Mouse (Mus musculus) forebrain, postnatal 0 days (tissue): ENCODE data around the gene Taf5. TPM values are rescaled to one million over a fixed set of nuclear protein-coding genes. Genes with fewer than 3 reads are reported as not detected.

ENCODE experiments used
- ATAC-seq: fragments of 200-750 bp; cut with Nextera tagmentation; 2 replicates; pipeline ENCODE4 v1.8.0; 2017; ENCODE audit warnings: mild to moderate bottlenecking, moderate library complexity
- DNase-seq: peaks from one replicate; pipeline ENCODE4 v3.0.0-alpha.2; 2015
- H3K27ac ChIP-seq: fragments of 300-500 bp; sonication (generic); 2 replicates; pipeline ENCODE4 v1.5.1; 2014; ENCODE audit warnings: low read depth, mild to moderate bottlenecking, antibody characterized with exemption, low read length, moderate library complexity, mixed read lengths
- H3K27me3 ChIP-seq: fragments of 300-500 bp; sonication (generic); 2 replicates; pipeline ENCODE4 v1.6.1; 2014; ENCODE audit warnings: mild to moderate bottlenecking, low read length, mixed read lengths; ENCODE audit not compliant: insufficient read depth
- H3K36me3 ChIP-seq: fragments of 300-500 bp; sonication (generic); 2 replicates; pipeline ENCODE4 v1.6.1; 2014; ENCODE audit warnings: mild to moderate bottlenecking, moderate library complexity; ENCODE audit not compliant: insufficient read depth
- H3K4me1 ChIP-seq: fragments of 300-500 bp; sonication (generic); 2 replicates; pipeline ENCODE4 v1.6.1; 2014; ENCODE audit warnings: antibody characterized with exemption; ENCODE audit not compliant: insufficient read depth
- H3K4me2 ChIP-seq: fragments of 300-500 bp; sonication (generic); 2 replicates; pipeline ENCODE4 v1.6.1; 2014; ENCODE audit warnings: low read depth, mild to moderate bottlenecking, moderate library complexity
- H3K4me3 ChIP-seq: fragments of 300-500 bp; sonication (generic); 2 replicates; pipeline ENCODE4 v1.5.1; 2014; ENCODE audit warnings: low read depth, low read length, mixed read lengths
- H3K9ac ChIP-seq: fragments of 300-500 bp; sonication (generic); 2 replicates; pipeline ENCODE4 v1.6.1; 2014; ENCODE audit warnings: mild to moderate bottlenecking
- H3K9me3 ChIP-seq: fragments of 300-500 bp; sonication (generic); 2 replicates; pipeline ENCODE4 v1.6.1; 2016; ENCODE audit warnings: low read length
- CTCF ChIP-seq: sonication (generic); IDR thresholded peaks from 2 replicates; pipeline ENCODE4 v1.5.1; 2016; ENCODE audit warnings: antibody characterized with exemption, control low read depth, low read depth
- WGBS: fragments of 180-500 bp; shearing (Covaris S2); extraction: QIAGEN DNeasy Blood & Tissue Kit; methylation state at CpG from one replicate; pipeline ENCODE4 v1.1.7; 2014; 5-methylcytosine and 5-hydroxymethylcytosine counted together
- polyA plus RNA-seq: library from polyadenylated mRNA; unstranded; fragments of >200 nt; fragmentation: Nextera tagmentation; extraction: Ambion mirVana; gene quantifications from 2 replicates; pipeline ENCODE4 v1.2.1, GENCODE M21; 2015
- total RNA-seq: library from RNA; depleted of rRNA; stranded (reverse); fragments of >200 nt; gene quantifications from 2 replicates; pipeline ENCODE4 v1.2.3, GENCODE M21; 2014

Gene Taf5
- total and polyA plus RNA-seq, 2 experiments from 2014 or later = 3.6 to 16.0 TPM

DNA sequence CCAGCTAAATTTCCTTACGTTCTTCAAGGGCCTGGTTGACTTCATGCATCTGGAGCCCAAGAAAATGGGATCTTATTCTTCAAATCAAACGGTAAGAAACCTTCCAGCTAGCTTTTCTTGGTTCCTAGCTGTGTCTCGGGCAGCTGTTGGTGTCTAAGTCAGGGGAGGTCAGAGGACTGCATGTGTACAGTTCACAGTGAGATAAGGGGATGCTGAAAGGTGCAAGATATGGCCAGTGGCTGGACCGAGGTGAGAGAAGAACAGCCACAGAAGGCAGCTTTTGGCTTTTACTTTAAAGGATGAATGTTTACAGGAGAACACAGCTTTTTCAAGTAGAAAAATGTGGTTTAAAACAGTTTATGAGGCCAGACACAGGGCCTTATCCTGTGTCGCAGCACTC, 33.5 kb downstream of the Taf5 start:
- ATAC-seq = no peak
- Histone ChIP-seq H3K9me3 (no peaks in the 10 kb centered on the region), H3K4me2 (no peak overlapping the region), H3K36me3 (peaks cover 84% of the 10 kb centered on the region), H3K27ac (no peak overlapping the region), H3K27me3 (no peaks in the 10 kb centered on the region), H3K4me1 (no peaks in the 10 kb centered on the region), H3K9ac (no peak overlapping the region), H3K4me3 (no peak overlapping the region)
- no peak for TF ChIP-seq CTCF
- 93% methylated on average over 5 of the region's 5 CpGs for WGBS
- no peak for DNase-seq

DNA sequence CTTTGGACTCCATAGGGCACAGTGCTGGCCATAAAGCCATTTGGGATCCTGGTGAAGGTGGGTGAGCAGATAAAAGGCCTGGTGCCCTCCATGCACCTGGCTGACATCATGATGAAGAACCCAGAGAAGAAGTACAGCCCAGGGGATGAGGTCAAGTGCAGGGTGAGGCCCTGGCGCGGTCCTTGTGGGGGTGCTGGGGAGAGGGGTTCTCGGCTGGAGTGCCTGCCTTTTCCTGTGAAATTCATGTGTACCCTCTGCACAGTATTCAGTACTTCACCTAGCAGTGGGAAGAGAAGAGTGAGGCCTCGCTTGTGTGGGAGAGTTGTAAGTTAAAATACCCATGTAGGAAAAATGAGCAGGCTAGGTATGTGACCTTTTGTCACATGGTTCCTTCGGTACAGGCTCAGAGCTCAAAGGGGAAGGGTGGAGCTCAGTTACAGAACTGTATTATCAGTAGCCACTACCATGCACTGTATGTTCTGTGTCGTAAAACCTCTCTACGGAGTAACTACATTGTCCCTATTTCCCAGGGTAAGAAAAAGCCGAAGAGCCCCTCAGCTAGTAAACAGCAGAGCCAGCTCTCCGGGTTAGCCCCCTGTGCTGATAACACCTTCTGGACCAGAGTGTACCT, 37.2 kb downstream of the Taf5 start:
- Histone ChIP-seq H3K27me3 (no peaks in the 10 kb centered on the region), H3K9me3 (no peaks in the 10 kb centered on the region), H3K4me1 (no peaks in the 10 kb centered on the region), H3K4me3 (no peak overlapping the region), H3K36me3 (peaks cover 93% of the 10 kb centered on the region), H3K27ac (no peak overlapping the region), H3K4me2 (no peak overlapping the region), H3K9ac (no peak overlapping the region)
- ATAC-seq (no peak), DNase-seq (no peak)
- no peak for TF ChIP-seq CTCF
- 96% methylated on average over 9 of the region's 9 CpGs for WGBS

DNA sequence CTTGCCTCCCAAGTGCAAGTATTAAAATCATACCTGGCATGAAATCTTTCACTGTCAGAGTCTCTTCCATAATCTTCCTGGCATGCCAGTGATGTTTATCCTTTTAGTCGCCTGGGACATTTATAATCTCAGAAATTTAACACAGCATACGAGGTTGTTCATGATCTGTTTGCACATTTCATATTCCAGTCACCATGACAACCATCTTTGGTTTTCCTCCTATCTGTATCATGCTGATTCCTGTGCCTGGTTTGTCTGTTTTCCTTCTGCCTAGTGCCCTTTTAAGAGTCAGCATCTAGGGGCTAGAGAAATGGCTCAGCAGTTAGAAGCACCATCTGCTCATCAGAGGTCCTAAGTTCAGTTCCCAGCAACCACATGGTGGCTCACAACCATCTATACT, 51.1 kb downstream of the Taf5 start:
- Histone ChIP-seq H3K4me2 (no peak overlapping the region), H3K36me3 (peaks cover 59% of the 10 kb centered on the region), H3K27ac (no peak overlapping the region; the same call in 1 of the 2 replicates), H3K9ac (no peak overlapping the region), H3K4me3 (no peak overlapping the region), H3K4me1 (no peaks in the 10 kb centered on the region), H3K9me3 (no peaks in the 10 kb centered on the region), H3K27me3 (no peaks in the 10 kb centered on the region)
- peak; percentile 66 for ATAC-seq
- DNase-seq = peak; percentile 46
- 60% methylated on average over 2 of the region's 2 CpGs for WGBS
- no peak for TF ChIP-seq CTCF

- ATAC-seq = peak; percentile 53
- Histone ChIP-seq H3K27ac (no peak overlapping the region), H3K9ac (no peak overlapping the region), H3K36me3 (peaks cover 55% of the 10 kb centered on the region), H3K27me3 (no peaks in the 10 kb centered on the region), H3K4me3 (no peak overlapping the region), H3K9me3 (no peaks in the 10 kb centered on the region), H3K4me1 (no peaks in the 10 kb centered on the region), H3K4me2 (no peak overlapping the region)
- DNase-seq = peak; percentile 62
- 37% methylated on average over 4 of the region's 4 CpGs for WGBS
- TF ChIP-seq CTCF = peak; percentile 89
Measured at GRCm38 (mm10) chr19:47121054-47121453, 53.5 kb downstream of the Taf5 start.

DNA sequence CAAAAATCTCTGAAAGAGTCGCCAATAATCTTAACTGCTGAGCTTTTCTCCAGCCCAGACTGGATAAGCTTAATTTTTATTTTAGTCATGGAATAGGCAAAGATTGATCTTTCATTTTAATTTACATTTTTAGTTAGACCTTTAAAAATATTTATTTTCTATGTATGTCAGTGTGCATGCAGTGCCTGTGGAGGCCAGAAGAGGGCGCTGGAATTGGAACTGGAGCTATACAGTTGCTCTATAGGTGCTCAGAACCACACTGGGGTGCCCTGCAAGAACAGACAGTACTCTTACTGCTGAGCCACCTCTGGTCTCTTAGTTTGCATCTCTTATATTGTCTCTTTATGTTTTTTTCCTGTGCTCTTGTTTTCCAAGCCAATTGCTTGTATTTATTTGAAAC, 55.3 kb downstream of the Taf5 start:
- TF ChIP-seq CTCF = peak; percentile 68
- ATAC-seq (no peak), DNase-seq (peak; percentile 62)
- Histone ChIP-seq H3K4me1 (no peaks in the 10 kb centered on the region), H3K9me3 (no peaks in the 10 kb centered on the region), H3K9ac (no peak overlapping the region), H3K36me3 (peaks cover 55% of the 10 kb centered on the region), H3K4me3 (no peak overlapping the region), H3K27ac (no peak overlapping the region), H3K27me3 (no peaks in the 10 kb centered on the region), H3K4me2 (no peak overlapping the region)
- 28% methylated on average over 2 of the region's 2 CpGs for WGBS

GRCm38 (mm10) chr19:47128164-47128563, 60.6 kb downstream of the Taf5 start:
- Histone ChIP-seq H3K27ac (no peak overlapping the region), H3K36me3 (peaks cover 81% of the 10 kb centered on the region), H3K27me3 (no peaks in the 10 kb centered on the region), H3K4me1 (no peaks in the 10 kb centered on the region), H3K9ac (no peak overlapping the region), H3K9me3 (no peaks in the 10 kb centered on the region), H3K4me2 (no peak overlapping the region), H3K4me3 (no peak overlapping the region)
- TF ChIP-seq CTCF = no peak
- no peak for DNase-seq
- no peak for ATAC-seq
- whole genome bisulfite sequencing = 97% methylated on average over 10 of the region's 10 CpGs

DNA sequence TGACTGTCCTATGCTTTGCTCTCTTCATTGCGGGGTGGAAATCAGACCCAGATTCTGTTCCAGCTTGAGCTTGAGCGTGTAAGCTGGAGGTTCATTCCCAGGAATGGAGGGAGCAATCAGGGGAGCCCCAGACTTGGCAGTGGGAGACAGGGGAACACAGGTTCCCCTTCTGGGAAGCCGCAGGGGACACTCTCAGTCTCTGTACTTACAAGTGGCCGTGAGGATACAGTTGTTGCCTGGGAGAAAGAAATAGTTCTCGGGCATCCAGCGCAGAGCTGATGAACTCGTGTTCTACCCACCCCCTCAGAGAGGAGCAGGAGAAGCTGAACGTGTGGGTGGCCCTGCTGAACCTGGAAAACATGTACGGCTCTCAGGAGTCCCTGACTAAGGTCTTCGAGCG, 61.3 kb downstream of the Taf5 start:
- no peak overlapping the region for H3K27ac ChIP-seq
- H3K9ac ChIP-seq = no peak overlapping the region
- TF ChIP-seq CTCF = no peak
- no peaks in the 10 kb centered on the region for H3K27me3 ChIP-seq
- H3K4me2 ChIP-seq = no peak overlapping the region
- no peaks in the 10 kb centered on the region for H3K9me3 ChIP-seq
- 94% methylated on average over 11 of the region's 11 CpGs for WGBS
- H3K36me3 ChIP-seq = peaks cover 79% of the 10 kb centered on the region
- ATAC-seq = no peak
- H3K4me3 ChIP-seq = no peak overlapping the region
- DNase-seq = no peak
- no peaks in the 10 kb centered on the region for H3K4me1 ChIP-seq
